ENCODE assay signal across 9 mouse cellular contexts in the genomic region with DNA sequence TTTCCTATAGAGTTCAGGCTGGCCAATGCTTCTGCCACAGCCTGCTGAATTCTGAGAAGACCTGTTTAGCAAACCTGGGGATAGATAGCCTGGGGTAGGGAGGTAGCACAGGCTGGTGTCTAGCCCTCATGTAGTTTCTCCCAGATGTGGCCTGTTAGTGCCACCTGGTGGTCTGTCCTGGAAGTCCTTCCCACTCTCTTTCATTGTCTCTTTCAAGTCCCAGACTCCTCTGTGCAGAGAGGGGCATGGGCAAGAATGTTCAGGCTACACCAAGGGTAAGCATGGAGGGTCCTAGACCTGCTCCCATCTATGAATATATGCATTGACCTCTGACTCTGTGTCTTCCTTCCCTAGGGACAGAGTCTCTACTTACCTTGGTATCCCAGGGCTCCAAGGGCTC. TPM values are rescaled to one million over a fixed set of nuclear protein-coding genes. Genes with fewer than 3 reads are reported as not detected.
DNase-seq lines count a peak whose midpoint lies in the region; ATAC-seq and TF ChIP-seq lines count a peak whose summit lies in the region.
"Had no signal": no experiment of that assay in that cellular context is flagged by ENCODE, and none has a peak within 500 bp of the region (broad histone marks: within the 10 kb centered on the region; RNA-seq: fewer than 3 reads in every experiment).

No protein-coding gene starts in this region.

- TF ChIP-seq CTCF in embryonic fibroblast, embryonic 13.5 days (IDR thresholded peaks at IDR 0.05; ENCODE audit: borderline replicate concordance, insufficient read depth, low read length), result peak; percentile 63; the same call in 1 of the 2 replicates
- TF ChIP-seq CTCF in stomach, postnatal 0 days (IDR thresholded peaks at IDR 0.05; ENCODE audit: low read depth), result peak; percentile 90

- no peaks in the 10 kb centered on the region for H3K9me3 ChIP-seq in liver, embryonic 16.5 days (replicated peaks; ENCODE audit: control insufficient read depth, low read length)
- no peaks in the 10 kb centered on the region for H3K9me3 ChIP-seq in neural tube, embryonic 13.5 days
- H3K9me3 ChIP-seq in stomach, postnatal 0 days (ENCODE audit: control insufficient read depth, low read length), result no peaks in the 10 kb centered on the region
- H3K9me3 ChIP-seq: embryonic facial prominence, embryonic 13.5 days had no signal

- peak; percentile 37; the same call in 1 of the 2 replicates for ATAC-seq in liver, embryonic 16.5 days (ENCODE audit: low read depth)
- peak; percentile 86 for ATAC-seq in neural tube, embryonic 13.5 days (ENCODE audit: low read depth)
- peak; percentile 65; the same call in 1 of the 2 replicates for ATAC-seq in stomach, postnatal 0 days (ENCODE audit: low FRiP score, low TSS enrichment)

- H3K4me3 ChIP-seq in embryonic fibroblast, embryonic 13.5 days (ENCODE audit: insufficient read depth, low read length), result no peak overlapping the region
- no peak overlapping the region for H3K4me3 ChIP-seq in liver, embryonic 16.5 days (ENCODE audit: low read depth, low read length)
- no peak overlapping the region for H3K4me3 ChIP-seq in neural tube, embryonic 13.5 days
- no peak overlapping the region for H3K4me3 ChIP-seq in stomach, postnatal 0 days (ENCODE audit: low read depth, low read length)
- H3K4me3 ChIP-seq: embryonic facial prominence, embryonic 13.5 days had no signal

- intact Hi-C loops in heart, postnatal 10 days (cut with DNase I), result loop anchor here (1.0 to 10.0 kb wide), 3 partner anchors 49 to 329 kb away; no protein-coding TSS in a partner anchor

- no peak overlapping the region for H3K4me2 ChIP-seq in liver, embryonic 16.5 days (ENCODE audit: low read depth, low read length)
- H3K4me2 ChIP-seq in neural tube, embryonic 13.5 days, result no peak overlapping the region
- no peak overlapping the region for H3K4me2 ChIP-seq in stomach, postnatal 0 days (replicated peaks; ENCODE audit: low read depth)
- H3K4me2 ChIP-seq: embryonic facial prominence, embryonic 13.5 days had no signal

- DNase-seq in CD4-positive helper T cell, adult 2 months (ENCODE audit: low read depth, low spot score), result peak; percentile 79
- peak; percentile 78 to 83 for DNase-seq in adrenal gland, postnatal 36 days
- peak; percentile 74 to 87 for DNase-seq in heart, postnatal 10 days
- DNase-seq in kidney, postnatal 25 days, result peak; percentile 73 to 84
- DNase-seq in stomach, postnatal 0 days (ENCODE audit: low spot score), result peak; percentile 77

- H3K27ac ChIP-seq in embryonic fibroblast, embryonic 13.5 days (ENCODE audit: insufficient read depth, low read length), result no peak overlapping the region
- H3K27ac ChIP-seq in liver, embryonic 16.5 days (ENCODE audit: low read length), result no peak overlapping the region
- H3K27ac ChIP-seq in neural tube, embryonic 13.5 days (replicated peaks), result no peak overlapping the region
- no peak overlapping the region for H3K27ac ChIP-seq in stomach, postnatal 0 days (replicated peaks)
- H3K27ac ChIP-seq: embryonic facial prominence, embryonic 13.5 days had no signal

- no peaks in the 10 kb centered on the region for H3K4me1 ChIP-seq in embryonic fibroblast, embryonic 13.5 days (ENCODE audit: control insufficient read depth, insufficient read depth, low read length)
- H3K4me1 ChIP-seq in liver, embryonic 16.5 days (ENCODE audit: control insufficient read depth, low read depth, low read length), result no peaks in the 10 kb centered on the region
- no peaks in the 10 kb centered on the region for H3K4me1 ChIP-seq in neural tube, embryonic 13.5 days (replicated peaks)
- H3K4me1 ChIP-seq in stomach, postnatal 0 days (replicated peaks; ENCODE audit: control insufficient read depth, insufficient read depth), result no peaks in the 10 kb centered on the region

- H3K36me3 ChIP-seq in liver, embryonic 16.5 days (ENCODE audit: control insufficient read depth, insufficient read depth), result no peaks in the 10 kb centered on the region
- no peaks in the 10 kb centered on the region for H3K36me3 ChIP-seq in neural tube, embryonic 13.5 days
- no peaks in the 10 kb centered on the region for H3K36me3 ChIP-seq in stomach, postnatal 0 days (ENCODE audit: control insufficient read depth, insufficient read depth, low read length)

- no peak for TF ChIP-seq EP300 in stomach, postnatal 0 days (optimal IDR thresholded peaks at IDR 0.05)

- H3K27me3 ChIP-seq in liver, embryonic 16.5 days (ENCODE audit: control insufficient read depth, insufficient read depth, low read depth, low read length), result no peaks in the 10 kb centered on the region
- no peaks in the 10 kb centered on the region for H3K27me3 ChIP-seq in neural tube, embryonic 13.5 days
- no peaks in the 10 kb centered on the region for H3K27me3 ChIP-seq in stomach, postnatal 0 days (ENCODE audit: control insufficient read depth, insufficient read depth, low read length)
- H3K27me3 ChIP-seq: embryonic facial prominence, embryonic 13.5 days had no signal

- TF ChIP-seq POLR2A in embryonic fibroblast, embryonic 13.5 days (IDR thresholded peaks at IDR 0.05; ENCODE audit: low read depth, low read length), result no peak

- no peak overlapping the region for H3K9ac ChIP-seq in liver, embryonic 16.5 days (ENCODE audit: low read depth, low read length)
- H3K9ac ChIP-seq in neural tube, embryonic 13.5 days, result no peak overlapping the region
- no peak overlapping the region for H3K9ac ChIP-seq in stomach, postnatal 0 days (ENCODE audit: low read length)
- H3K9ac ChIP-seq: embryonic facial prominence, embryonic 13.5 days had no signal

RNA-seq across cellular contexts. Expression of a gene that starts 15.8 kb away (rescaled TPM):
- total RNA-seq in adrenal gland, postnatal 36 days (2021), result 10 to 100 TPM; 19.5 to 22.6 TPM
- 16.5 and 18.0 TPM in 2 replicates for polyA plus RNA-seq in embryonic fibroblast, embryonic 13.5 days (2011; ENCODE audit: insufficient read length, low read depth, missing spikeins)
- total RNA-seq in heart, postnatal 10 days (2021), result 10 to 100 TPM; 10.0 to 11.4 TPM
- 0.93 and 0.99 TPM in 2 replicates for polyA plus RNA-seq in liver, embryonic 16.5 days (2015; fragmentation: Nextera tagmentation; extraction: Ambion mirVana)
- polyA plus RNA-seq in neural tube, embryonic 13.5 days (2015; fragmentation: Nextera tagmentation; extraction: Ambion mirVana), result 20.3 and 21.3 TPM in 2 replicates
- polyA plus RNA-seq in stomach, postnatal 0 days (2015; fragmentation: Nextera tagmentation; extraction: Ambion mirVana), result 1.9 and 2.2 TPM in 2 replicates

RNA-seq across cellular contexts. Expression of a gene that starts 43.0 kb away (rescaled TPM):
- 10 to 100 TPM; 20.4 to 51.7 TPM for total RNA-seq in adrenal gland, postnatal 36 days (2021)
- polyA plus RNA-seq in embryonic fibroblast, embryonic 13.5 days (2011; ENCODE audit: insufficient read length, low read depth, missing spikeins), result 57.9 and 265 TPM in 2 replicates
- 100 to 1,000 TPM; 610 to 981 TPM for total RNA-seq in heart, postnatal 10 days (2021)
- 3.5 and 5.7 TPM in 2 replicates for polyA plus RNA-seq in liver, embryonic 16.5 days (2015; fragmentation: Nextera tagmentation; extraction: Ambion mirVana)
- polyA plus RNA-seq in neural tube, embryonic 13.5 days (2015; fragmentation: Nextera tagmentation; extraction: Ambion mirVana), result 6.4 and 10.8 TPM in 2 replicates
- polyA plus RNA-seq in stomach, postnatal 0 days (2015; fragmentation: Nextera tagmentation; extraction: Ambion mirVana), result 254 and 340 TPM in 2 replicates
